Mouse (Mus musculus) cerebellum, adult 2 months (tissue): ENCODE measurements around the gene Nrxn2.

Experiments used
- CTCF ChIP-seq: fragments of 200-500 bp; IDR thresholded peaks from 2 replicates; pipeline ENCODE4 v1.5.1; 2011; ENCODE audit warnings: low read depth, mild to moderate bottlenecking, control low read depth, low read length, moderate library complexity, borderline replicate concordance; ENCODE audit not compliant: insufficient read depth
- POLR2A ChIP-seq: fragments of 200-500 bp; IDR thresholded peaks from 2 replicates; pipeline ENCODE4 v1.6.1; 2011; ENCODE audit warnings: low read length, control low read depth, borderline replicate concordance; ENCODE audit not compliant: insufficient read depth

DNA sequence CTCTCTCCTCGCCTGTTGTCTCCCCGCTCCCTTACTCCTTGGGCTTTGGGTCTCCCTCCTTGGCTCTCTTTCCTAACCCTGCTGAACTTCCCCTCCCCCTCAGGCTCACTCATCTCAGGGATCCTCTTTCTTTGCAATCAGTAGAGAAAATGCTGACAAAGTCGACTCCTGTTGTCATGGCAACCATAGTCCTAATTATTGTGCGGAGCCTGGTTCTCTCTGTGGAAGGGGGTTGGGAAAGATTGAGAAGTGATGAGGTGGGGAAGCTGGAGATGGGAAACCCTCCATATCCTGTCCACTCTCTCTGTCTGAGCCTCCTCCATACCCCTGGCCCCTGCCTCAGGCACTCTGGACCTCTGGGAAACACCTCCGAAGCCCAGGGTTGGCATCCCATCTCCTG, 100.1 kb downstream of the Nrxn2 start:
- TF ChIP-seq CTCF (no peak), POLR2A (no peak)
